Mouse (Mus musculus): ENCODE results near the gene Pcnx3.

GRCm38 (mm10) chr19:5692086-5692912, 3.6 kb upstream of the Pcnx3 start:
- TF ChIP-seq GATA1 (IDR thresholded peaks at IDR 0.05; ENCODE audit: borderline replicate concordance, low read length) (no peak), FLI1 (IDR thresholded peaks at IDR 0.05; ENCODE audit: low read length) (no peak)

All from megakaryocyte, embryonic 14.5 days (primary cell).